Mouse (Mus musculus) cerebellum, adult 11 months (tissue): ENCODE measurements around the gene Tm9sf3.
"Not testable (repeated sequence)": the region's sequence is repeated elsewhere in the genome, so short reads cannot be mapped to it uniquely, and the experiment has no call there.

Experiments used
- DNase-seq: peaks from one replicate; pipeline ENCODE4 v3.0.0; 2022

Tm9sf3 gene

GRCm38 (mm10) chr19:41263630-41264295, at the start of gene Tm9sf3:
Tm9sf3 (minus strand) TSS chr19:41263997.
- DNase-seq = peak; percentile 84

- not testable (repeated sequence) for DNase-seq
Measured at GRCm38 (mm10) chr19:41312587-41312986, 48.8 kb upstream of the Tm9sf3 start.

GRCm38 (mm10) chr19:41312027-41312426, 48.2 kb upstream of the Tm9sf3 start:
- DNase-seq = no peak

- DNase-seq = no peak
Measured at GRCm38 (mm10) chr19:41310971-41311703, 47.3 kb upstream of the Tm9sf3 start.

GRCm38 (mm10) chr19:41303933-41304332, 40.1 kb upstream of the Tm9sf3 start:
- DNase-seq = no peak

- DNase-seq = no peak
Measured at GRCm38 (mm10) chr19:41303433-41303832, 39.6 kb upstream of the Tm9sf3 start.

GRCm38 (mm10) chr19:41301856-41302255, 38.1 kb upstream of the Tm9sf3 start:
- DNase-seq = no peak

GRCm38 (mm10) chr19:41299446-41299845, 35.6 kb upstream of the Tm9sf3 start:
- no peak for DNase-seq

- no peak for DNase-seq
Measured at GRCm38 (mm10) chr19:41290952-41291619, 27.3 kb upstream of the Tm9sf3 start.

- no peak for DNase-seq
Measured at GRCm38 (mm10) chr19:41288568-41288967, 24.8 kb upstream of the Tm9sf3 start.

- DNase-seq = no peak
Measured at GRCm38 (mm10) chr19:41287224-41287623, 23.4 kb upstream of the Tm9sf3 start.

- no peak for DNase-seq
Measured at GRCm38 (mm10) chr19:41284515-41284914, 20.7 kb upstream of the Tm9sf3 start.

GRCm38 (mm10) chr19:41282718-41283117, 18.9 kb upstream of the Tm9sf3 start:
- no peak for DNase-seq

GRCm38 (mm10) chr19:41282216-41282615, 18.4 kb upstream of the Tm9sf3 start:
- DNase-seq = no peak

- no peak for DNase-seq
Measured at GRCm38 (mm10) chr19:41279724-41280244, 16.0 kb upstream of the Tm9sf3 start.

- DNase-seq = no peak
Measured at GRCm38 (mm10) chr19:41278606-41279005, 14.8 kb upstream of the Tm9sf3 start.

GRCm38 (mm10) chr19:41275588-41275987, 11.8 kb upstream of the Tm9sf3 start:
- DNase-seq = no peak

GRCm38 (mm10) chr19:41270906-41271305, 7.1 kb upstream of the Tm9sf3 start:
- DNase-seq = no peak

- DNase-seq = no peak
Measured at GRCm38 (mm10) chr19:41270151-41270727, 6.4 kb upstream of the Tm9sf3 start.

- DNase-seq = no peak
Measured at GRCm38 (mm10) chr19:41266251-41266901, 2.6 kb upstream of the Tm9sf3 start.

- DNase-seq = peak; percentile 11
Measured at GRCm38 (mm10) chr19:41264331-41264799, 568 bp upstream of the Tm9sf3 start.
